In the genomic region with DNA sequence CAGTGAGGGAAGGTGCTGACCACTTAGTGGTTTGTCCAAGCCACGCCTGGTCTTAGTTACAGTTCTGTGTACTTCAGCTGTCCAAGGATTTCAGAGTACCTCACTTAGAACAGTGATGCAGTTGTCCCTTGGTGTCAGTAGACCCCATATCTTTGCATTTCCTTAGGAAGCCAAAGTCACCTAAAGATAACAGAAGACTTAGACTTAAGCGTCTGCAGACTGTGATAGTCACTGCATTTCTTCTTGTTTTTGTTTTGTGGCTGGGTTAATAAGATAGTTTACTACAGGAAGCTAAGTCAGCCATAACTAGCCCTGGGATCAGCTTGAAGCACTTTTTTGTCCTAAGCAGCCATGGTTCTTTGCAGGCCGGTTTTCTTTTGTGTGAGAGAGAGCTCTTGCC, we compare ENCODE assay signal across 15 mouse cellular contexts.
"Had no signal": no experiment of that assay in that cellular context is flagged by ENCODE, and none has a peak within 500 bp of the region (broad histone marks: within the 10 kb centered on the region; RNA-seq: fewer than 3 reads in every experiment).

No protein-coding gene starts in this region.

- H3K4me3 ChIP-seq: limb, embryonic 10.5 days; midbrain, embryonic 10.5 days; myocyte; neural tube, embryonic 15.5 days had no signal

- H3K27me3 ChIP-seq: neural tube, embryonic 15.5 days had no signal

- H3K9me3 ChIP-seq: limb, embryonic 10.5 days; midbrain, embryonic 10.5 days; neural tube, embryonic 15.5 days had no signal

- H3K9ac ChIP-seq: lung, embryonic 14.5 days; neural tube, embryonic 15.5 days had no signal

- H3K4me1 ChIP-seq: limb, embryonic 10.5 days; midbrain, embryonic 10.5 days; neural tube, embryonic 15.5 days had no signal

- H3K27ac ChIP-seq: kidney, postnatal 0 days; limb, embryonic 10.5 days; midbrain, embryonic 10.5 days; neural tube, embryonic 15.5 days had no signal

- DNase-seq: kidney, adult 11 months; kidney, adult 9 months; kidney, postnatal 4 days; lung, embryonic 14.5 days; lung, postnatal 10 days; lung, postnatal 4 days; midbrain, embryonic 14.5 days; right cerebral cortex, adult 18-20 months; right cerebral cortex, postnatal 25 days; thymus, postnatal 36 days had no signal

- H3K4me2 ChIP-seq: lung, embryonic 14.5 days; neural tube, embryonic 15.5 days had no signal
